Mouse (Mus musculus): ENCODE results near the gene Mrpl46. TPM values are rescaled to one million over a fixed set of nuclear protein-coding genes. Genes with fewer than 3 reads are reported as not detected.

Mrpl46 gene
- polyA plus RNA-seq (2012; rRNA removed): 29.6 and 32.0 TPM in 2 replicates

DNA sequence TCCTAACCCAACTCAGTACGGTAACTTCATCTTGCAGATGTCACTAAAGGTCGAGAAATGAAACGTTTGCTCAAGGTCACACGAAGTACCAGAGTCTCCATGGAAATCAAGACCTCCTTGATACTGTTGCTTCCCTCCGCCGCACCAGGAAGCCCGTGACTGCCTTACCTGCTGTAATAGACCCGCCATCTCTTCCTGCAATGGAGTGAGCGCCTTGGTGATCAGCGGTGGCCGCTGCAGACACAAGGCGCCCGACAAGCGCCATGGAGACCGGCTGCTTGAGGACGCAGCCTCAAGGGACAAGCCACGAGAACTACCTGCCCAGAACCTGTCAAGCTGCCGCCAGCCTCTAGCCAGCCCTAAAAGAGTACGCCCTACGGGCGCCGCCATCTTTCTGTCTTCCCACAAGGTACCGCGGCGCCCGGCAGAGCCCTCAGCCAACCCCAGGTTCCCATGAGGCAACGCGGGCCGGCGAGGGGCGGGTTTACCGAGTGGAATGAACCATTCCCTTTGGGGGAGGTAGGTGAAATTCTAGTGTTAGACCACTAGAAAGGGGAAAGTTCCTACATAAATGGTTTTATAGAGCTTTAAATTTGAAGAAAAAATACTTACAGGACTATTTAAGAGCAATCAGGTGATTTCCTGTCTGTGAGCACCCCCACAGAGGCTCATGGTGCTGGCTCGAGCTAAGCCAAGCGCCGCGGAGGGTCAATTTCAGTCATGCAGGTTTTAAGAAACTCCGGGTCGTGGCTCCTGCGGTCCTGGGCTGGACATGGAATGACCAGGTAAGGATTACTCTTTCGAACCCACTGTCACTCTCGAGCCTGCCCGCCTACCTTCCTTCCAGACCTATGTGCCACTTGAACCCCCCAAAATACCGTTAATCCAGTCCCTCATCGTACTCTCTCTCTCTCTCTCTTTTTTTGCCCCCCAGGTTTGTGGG, at the start of gene Mrpl46, which contains the start of gene Mrps11:
TSS of gene Mrpl46 (minus strand) at position 893 of the 943 bp plus-strand sequence.
TSS of gene Mrps11 (plus strand) at position 481 of the 943 bp plus-strand sequence.

GRCm38 (mm10) chr7:78737614-78738210, 45.6 kb downstream of the Mrpl46 start, which contains the start of gene Ntrk3:
Gene Ntrk3, minus strand, starts transcription at chr7:78738012.

Other genes with a start within 250 kb of the Mrpl46 start
- 66.8 and 67.4 TPM in 2 replicates for gene Ntrk3, start 45.5 kb downstream of the Mrpl46 start, polyA plus RNA-seq (2012; rRNA removed)
- gene Mrps11, start 412 bp downstream of the Mrpl46 start, polyA plus RNA-seq (2012; rRNA removed): 75.8 and 83.0 TPM in 2 replicates
- 12.7 and 13.1 TPM in 2 replicates for gene Det1, start 63.7 kb upstream of the Mrpl46 start, polyA plus RNA-seq (2012; rRNA removed)
- gene Aen, start 112.3 kb upstream of the Mrpl46 start, polyA plus RNA-seq (2012; rRNA removed): 38.1 and 39.4 TPM in 2 replicates
- 1.8 and 2.4 TPM in 2 replicates for gene Isg20, start 129.9 kb upstream of the Mrpl46 start, polyA plus RNA-seq (2012; rRNA removed)